Mouse (Mus musculus) liver, embryonic 14.5 days (tissue): Measurements from ENCODE around the gene Mtmr3.

Source experiments
- CTCF ChIP-seq: IDR thresholded peaks from 2 replicates; pipeline ENCODE4 v1.5.1; 2016; ENCODE audit warnings: antibody characterized with exemption, low read depth, control low read depth
- EP300 ChIP-seq: IDR thresholded peaks from 2 replicates; pipeline ENCODE4 v1.6.1; 2016; ENCODE audit warnings: antibody characterized with exemption, low read depth

- no peak for TF ChIP-seq CTCF
- no peak for TF ChIP-seq EP300
Observed at GRCm38 (mm10) chr11:4500261-4500660, 94.4 kb downstream of the Mtmr3 start.
